Mouse (Mus musculus) hindbrain, embryonic 15.5 days (tissue): ENCODE measurements around the gene Atxn2. TPM values are rescaled to one million over a fixed set of nuclear protein-coding genes. Genes with fewer than 3 reads are reported as not detected.

Source experiments
- ATAC-seq: fragments of 200-750 bp; cut with Nextera tagmentation; 2 replicates; pipeline ENCODE4 v1.8.0; 2017; ENCODE audit warnings: low read depth, moderate number of reproducible peaks, moderate TSS enrichment; ENCODE audit not compliant: low FRiP score
- H3K27ac ChIP-seq: fragments of 300-500 bp; sonication (generic); replicated peaks from 2 replicates; pipeline ENCODE4 v1.5.1; 2015; ENCODE audit warnings: mild to moderate bottlenecking, inconsistent platforms
- H3K27me3 ChIP-seq: fragments of 300-500 bp; sonication (generic); 2 replicates; pipeline ENCODE4 v1.6.1; 2015; ENCODE audit warnings: control low read depth, inconsistent platforms
- H3K36me3 ChIP-seq: fragments of 300-500 bp; sonication (generic); 2 replicates; pipeline ENCODE4 v1.6.1; 2015; ENCODE audit warnings: control low read depth, inconsistent platforms
- H3K4me1 ChIP-seq: fragments of 300-500 bp; sonication (generic); replicated peaks from 2 replicates; pipeline ENCODE4 v1.6.1; 2015; ENCODE audit warnings: control low read depth, inconsistent platforms
- H3K4me2 ChIP-seq: fragments of 300-500 bp; sonication (generic); 2 replicates; pipeline ENCODE4 v1.6.1; 2015; ENCODE audit warnings: moderate library complexity, mild to moderate bottlenecking, inconsistent platforms
- H3K4me3 ChIP-seq: fragments of 300-500 bp; sonication (generic); 2 replicates; pipeline ENCODE4 v1.5.1; 2015; ENCODE audit warnings: mild to moderate bottlenecking, inconsistent platforms
- H3K9ac ChIP-seq: fragments of 300-500 bp; sonication (generic); 2 replicates; pipeline ENCODE4 v1.6.1; 2015; ENCODE audit warnings: inconsistent platforms
- H3K9me3 ChIP-seq: fragments of 300-500 bp; sonication (generic); 2 replicates; pipeline ENCODE4 v1.6.1; 2016; ENCODE audit warnings: control low read depth, inconsistent platforms
- WGBS: fragments of 180-500 bp; shearing (Covaris S2); methylation state at CpG from one replicate; pipeline ENCODE4 v1.1.7; 2015; 5-methylcytosine and 5-hydroxymethylcytosine counted together
- polyA plus RNA-seq: library from polyadenylated mRNA; unstranded; fragments of >200 nt; fragmentation: Nextera tagmentation; extraction: Ambion mirVana; gene quantifications from 2 replicates; pipeline ENCODE4 v1.2.1, GENCODE M21; 2015

Gene Atxn2
- polyA plus RNA-seq, 1 experiment from 2014 or later, result 111 TPM

- Histone ChIP-seq H3K27me3 (no peaks in the 10 kb centered on the region), H3K4me1 (no peaks in the 10 kb centered on the region; the same call in 1 of the 2 replicates), H3K4me3 (no peak overlapping the region), H3K4me2 (no peak overlapping the region), H3K27ac (no peak overlapping the region), H3K36me3 (peaks cover 36% of the 10 kb centered on the region), H3K9ac (no peak overlapping the region), H3K9me3 (no peaks in the 10 kb centered on the region)
- no peak for ATAC-seq
- 92% methylated on average over 17 of the region's 17 CpGs for WGBS
Measured at GRCm38 (mm10) chr5:121810331-121811151, 99.4 kb downstream of the Atxn2 start.

GRCm38 (mm10) chr5:121811485-121811931 lies 100.4 kb downstream of the Atxn2 start:
- peaks cover 43% of the 10 kb centered on the region for H3K36me3 ChIP-seq

GRCm38 (mm10) chr5:121812526-121813243 lies 101.5 kb downstream of the Atxn2 start:
- H3K36me3 ChIP-seq, result peaks cover 54% of the 10 kb centered on the region
- no peaks in the 10 kb centered on the region for H3K27me3 ChIP-seq
- ATAC-seq, result no peak
- H3K4me3 ChIP-seq, result no peak overlapping the region
- H3K27ac ChIP-seq, result no peak overlapping the region; the same call in 1 of the 2 replicates
- H3K4me2 ChIP-seq, result no peak overlapping the region
- no peak overlapping the region for H3K9ac ChIP-seq
- no peaks in the 10 kb centered on the region; the same call in 1 of the 2 replicates for H3K4me1 ChIP-seq
- H3K9me3 ChIP-seq, result no peaks in the 10 kb centered on the region
- WGBS, result 92% methylated on average over 7 of the region's 7 CpGs

More at GRCm38 (mm10) chr5:121811485-121811931, 100.4 kb downstream of the Atxn2 start:
- Histone ChIP-seq H3K9ac (no peak overlapping the region), H3K4me3 (no peak overlapping the region), H3K4me2 (no peak overlapping the region), H3K27ac (peak overlapping the region; percentile 49; the same call in 1 of the 2 replicates), H3K9me3 (no peaks in the 10 kb centered on the region), H3K4me1 (no peaks in the 10 kb centered on the region; the same call in 1 of the 2 replicates), H3K27me3 (no peaks in the 10 kb centered on the region)
- WGBS, result 88% methylated on average over 5 of the region's 5 CpGs
- ATAC-seq, result no peak

- no peaks in the 10 kb centered on the region for H3K9me3 ChIP-seq
- H3K27me3 ChIP-seq, result no peaks in the 10 kb centered on the region
- no peak overlapping the region for H3K27ac ChIP-seq
- no peak overlapping the region for H3K4me2 ChIP-seq
- H3K4me3 ChIP-seq, result no peak overlapping the region
- H3K4me1 ChIP-seq, result no peaks in the 10 kb centered on the region; the same call in 1 of the 2 replicates
- peaks cover 61% of the 10 kb centered on the region for H3K36me3 ChIP-seq
- no peak overlapping the region for H3K9ac ChIP-seq
- 92% methylated on average over 10 of the region's 10 CpGs for WGBS
- ATAC-seq, result 0 out of 2 replicates have a peak, but pooled peaks have one; percentile 12
Measured at GRCm38 (mm10) chr5:121813744-121814143, 102.6 kb downstream of the Atxn2 start.

GRCm38 (mm10) chr5:121815067-121815466 lies 103.9 kb downstream of the Atxn2 start:
- Histone ChIP-seq H3K4me1 (no peaks in the 10 kb centered on the region), H3K4me2 (no peak overlapping the region), H3K9ac (no peak overlapping the region), H3K36me3 (peaks cover 71% of the 10 kb centered on the region), H3K27ac (no peak overlapping the region), H3K4me3 (no peak overlapping the region), H3K9me3 (no peaks in the 10 kb centered on the region), H3K27me3 (no peaks in the 10 kb centered on the region)
- 79% methylated on average over 3 of the region's 3 CpGs for WGBS
- 0 out of 2 replicates have a peak, but pooled peaks have one; percentile 39 for ATAC-seq

GRCm38 (mm10) chr5:121815867-121816380 lies 104.8 kb downstream of the Atxn2 start:
- no peak overlapping the region for H3K27ac ChIP-seq
- H3K4me1 ChIP-seq, result no peaks in the 10 kb centered on the region
- whole genome bisulfite sequencing, result 91% methylated on average over 8 of the region's 8 CpGs
- H3K9ac ChIP-seq, result no peak overlapping the region
- peaks cover 75% of the 10 kb centered on the region for H3K36me3 ChIP-seq
- no peak overlapping the region for H3K4me3 ChIP-seq
- H3K4me2 ChIP-seq, result no peak overlapping the region
- H3K9me3 ChIP-seq, result no peaks in the 10 kb centered on the region
- no peaks in the 10 kb centered on the region for H3K27me3 ChIP-seq
- ATAC-seq, result no peak

- Histone ChIP-seq H3K27ac (no peak overlapping the region), H3K9ac (no peak overlapping the region), H3K9me3 (no peaks in the 10 kb centered on the region), H3K4me1 (no peaks in the 10 kb centered on the region), H3K4me3 (no peak overlapping the region), H3K27me3 (no peaks in the 10 kb centered on the region), H3K36me3 (peaks cover 72% of the 10 kb centered on the region), H3K4me2 (no peak overlapping the region)
- no peak for ATAC-seq
- WGBS, result 98% methylated on average over 2 of the region's 2 CpGs
Measured at GRCm38 (mm10) chr5:121816611-121817010, 105.5 kb downstream of the Atxn2 start.

- no peak for ATAC-seq
- Histone ChIP-seq H3K27ac (no peak overlapping the region), H3K36me3 (peaks cover 64% of the 10 kb centered on the region), H3K4me3 (no peak overlapping the region), H3K4me2 (no peak overlapping the region), H3K27me3 (no peaks in the 10 kb centered on the region), H3K9ac (no peak overlapping the region), H3K4me1 (no peaks in the 10 kb centered on the region), H3K9me3 (no peaks in the 10 kb centered on the region)
- 85% methylated on average over 9 of the region's 9 CpGs for WGBS
Measured at GRCm38 (mm10) chr5:121817551-121817950, 106.4 kb downstream of the Atxn2 start.

GRCm38 (mm10) chr5:121818401-121818800 lies 107.3 kb downstream of the Atxn2 start:
- no peaks in the 10 kb centered on the region for H3K9me3 ChIP-seq
- H3K36me3 ChIP-seq, result peaks cover 57% of the 10 kb centered on the region
- WGBS, result 97% methylated on average over 7 of the region's 7 CpGs
- no peak overlapping the region for H3K27ac ChIP-seq
- H3K9ac ChIP-seq, result no peak overlapping the region
- H3K27me3 ChIP-seq, result no peaks in the 10 kb centered on the region
- no peak for ATAC-seq
- H3K4me3 ChIP-seq, result no peak overlapping the region
- H3K4me2 ChIP-seq, result no peak overlapping the region
- H3K4me1 ChIP-seq, result no peaks in the 10 kb centered on the region

GRCm38 (mm10) chr5:121818862-121819261 lies 107.7 kb downstream of the Atxn2 start:
- Histone ChIP-seq H3K36me3 (peaks cover 52% of the 10 kb centered on the region), H3K4me2 (no peak overlapping the region), H3K4me3 (no peak overlapping the region), H3K27me3 (no peaks in the 10 kb centered on the region), H3K9ac (no peak overlapping the region), H3K4me1 (no peaks in the 10 kb centered on the region), H3K9me3 (no peaks in the 10 kb centered on the region), H3K27ac (no peak overlapping the region)
- ATAC-seq, result no peak
- 96% methylated on average over 4 of the region's 4 CpGs for WGBS

- Histone ChIP-seq H3K9ac (no peak overlapping the region), H3K9me3 (no peaks in the 10 kb centered on the region), H3K27me3 (no peaks in the 10 kb centered on the region), H3K4me2 (no peak overlapping the region), H3K4me1 (no peaks in the 10 kb centered on the region), H3K4me3 (no peak overlapping the region), H3K27ac (no peak overlapping the region), H3K36me3 (peaks cover 45% of the 10 kb centered on the region)
- 94% methylated on average over 5 of the region's 5 CpGs for WGBS
- no peak for ATAC-seq
Measured at GRCm38 (mm10) chr5:121819559-121819958, 108.4 kb downstream of the Atxn2 start.

- H3K27ac ChIP-seq, result no peak overlapping the region
- H3K9ac ChIP-seq, result no peak overlapping the region
- no peak for ATAC-seq
- no peak overlapping the region for H3K4me2 ChIP-seq
- peaks cover 45% of the 10 kb centered on the region for H3K36me3 ChIP-seq
- no peaks in the 10 kb centered on the region for H3K4me1 ChIP-seq
- H3K4me3 ChIP-seq, result no peak overlapping the region
- 82% methylated on average over 2 of the region's 2 CpGs for WGBS
- H3K9me3 ChIP-seq, result no peaks in the 10 kb centered on the region
- no peaks in the 10 kb centered on the region for H3K27me3 ChIP-seq
Measured at GRCm38 (mm10) chr5:121820161-121820560, 109.0 kb downstream of the Atxn2 start.
